In the genomic region with DNA sequence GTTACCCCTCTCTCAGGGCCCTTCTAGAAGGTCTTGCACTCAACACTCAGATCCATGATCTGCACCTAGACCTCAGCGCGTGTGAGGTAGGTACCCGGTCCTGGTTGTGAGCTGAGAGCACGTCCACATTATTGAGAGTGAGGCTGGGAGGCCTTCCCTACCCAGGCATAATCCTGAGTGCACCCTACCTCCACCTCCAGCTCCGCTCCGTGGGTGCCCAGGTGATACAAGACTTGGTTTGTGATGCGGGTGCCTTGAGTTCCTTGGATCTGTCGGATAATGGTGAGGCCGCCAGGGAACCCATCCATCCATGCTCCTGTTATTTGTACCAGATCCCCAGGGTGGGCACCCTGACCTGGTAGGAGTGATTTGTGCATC, we compare ENCODE assay signal across 31 mouse cellular contexts. TPM values are rescaled to one million over a fixed set of nuclear protein-coding genes. Genes with fewer than 3 reads are reported as not detected.
"Had no signal": no experiment of that assay in that cellular context is flagged by ENCODE, and none has a peak within 500 bp of the region (broad histone marks: within the 10 kb centered on the region; RNA-seq: fewer than 3 reads in every experiment).

No protein-coding gene starts in this region.

- H3K4me3 ChIP-seq: embryonic facial prominence, embryonic 10.5 days; embryonic facial prominence, embryonic 12.5 days; embryonic facial prominence, embryonic 13.5 days; embryonic facial prominence, embryonic 15.5 days; erythroblast, embryonic 14.5 days; forebrain, embryonic 10.5 days; forebrain, embryonic 12.5 days; forebrain, embryonic 15.5 days; gastrocnemius, adult 2 months; heart, embryonic 10.5 days had no signal

- H3K4me2 ChIP-seq: embryonic facial prominence, embryonic 12.5 days; embryonic facial prominence, embryonic 13.5 days; embryonic facial prominence, embryonic 15.5 days; forebrain, embryonic 12.5 days; forebrain, embryonic 15.5 days; heart, embryonic 11.5 days had no signal

- H3K27me3 ChIP-seq: forebrain, embryonic 15.5 days had no signal

- DNase-seq: cerebellum, adult 2 months; cerebellum, adult 8-10 months; cerebellum, postnatal 14 days; cerebellum, postnatal 36 days; embryo, embryonic 11 days; forebrain, postnatal 0 days; gastrocnemius, adult 2 months; gastrocnemius, postnatal 10 days; gastrocnemius, postnatal 14 days; gastrocnemius, postnatal 25 days; gastrocnemius, postnatal 36 days; heart, adult 18-20 months had no signal

- ATAC-seq: forebrain, embryonic 14.5 days; forebrain, embryonic 15.5 days; forebrain, embryonic 16.5 days; forebrain, postnatal 0 days had no signal

- H3K27ac ChIP-seq: embryonic facial prominence, embryonic 10.5 days; embryonic facial prominence, embryonic 12.5 days; embryonic facial prominence, embryonic 13.5 days; embryonic facial prominence, embryonic 15.5 days; forebrain, embryonic 10.5 days; forebrain, embryonic 12.5 days; forebrain, embryonic 15.5 days; gastrocnemius, adult 2 months; heart, embryonic 10.5 days had no signal

- H3K36me3 ChIP-seq: embryonic facial prominence, embryonic 15.5 days; forebrain, embryonic 12.5 days; forebrain, embryonic 15.5 days had no signal

- H3K9me3 ChIP-seq: embryonic facial prominence, embryonic 13.5 days; embryonic facial prominence, embryonic 15.5 days; forebrain, embryonic 12.5 days; forebrain, embryonic 15.5 days had no signal

- H3K9ac ChIP-seq: embryonic facial prominence, embryonic 12.5 days; embryonic facial prominence, embryonic 15.5 days; forebrain, embryonic 12.5 days; forebrain, embryonic 15.5 days; forebrain, postnatal 0 days had no signal

RNA-seq across cellular contexts. Expression of a gene that starts 3.9 kb away (rescaled TPM):
- total RNA-seq: gastrocnemius, adult 8-10 months had no signal

RNA-seq across cellular contexts. Expression of a gene that starts 17.5 kb away (rescaled TPM):
- total RNA-seq: common myeloid progenitor, adult 5-6 weeks; forebrain, postnatal 0 days; gastrocnemius, adult 18-20 months; gastrocnemius, adult 2 months; gastrocnemius, adult 8-10 months; gastrocnemius, postnatal 10 days; gastrocnemius, postnatal 14 days; gastrocnemius, postnatal 25 days; gastrocnemius, postnatal 36 days; gastrocnemius, postnatal 4 days; granulocyte monocyte progenitor cell, adult 5-6 weeks; heart, adult 18-20 months; heart, adult 8-10 months had no signal
- polyA plus RNA-seq: embryonic facial prominence, embryonic 10.5 days; erythroblast, embryonic 14.5 days; gonadal fat pad, adult 2 months; heart, embryonic 10.5 days had no signal
